Mouse (Mus musculus) gastrocnemius, postnatal 36 days (tissue): ENCODE data around the gene Brat1. TPM values are rescaled to one million over a fixed set of nuclear protein-coding genes. Genes with fewer than 3 reads are reported as not detected.

Experiments
- DNase-seq, 2 experiments: peaks; one replicate each; pipeline ENCODE4 v3.0.0; 2022
- intact Hi-C: fragments of 180-260 bp; cut with DNase I; formaldehyde crosslinking; loops from one replicate; pipeline ENCODE4 v1.15.1; 2025
- total RNA-seq, 2 experiments: library from RNA; stranded (reverse); gene quantifications; 2 replicates each; pipeline ENCODE4 v1.2.3; 2021

The Brat1 gene
- total RNA-seq, 2 experiments from 2014 or later, result 4.6 to 5.1 TPM

DNA sequence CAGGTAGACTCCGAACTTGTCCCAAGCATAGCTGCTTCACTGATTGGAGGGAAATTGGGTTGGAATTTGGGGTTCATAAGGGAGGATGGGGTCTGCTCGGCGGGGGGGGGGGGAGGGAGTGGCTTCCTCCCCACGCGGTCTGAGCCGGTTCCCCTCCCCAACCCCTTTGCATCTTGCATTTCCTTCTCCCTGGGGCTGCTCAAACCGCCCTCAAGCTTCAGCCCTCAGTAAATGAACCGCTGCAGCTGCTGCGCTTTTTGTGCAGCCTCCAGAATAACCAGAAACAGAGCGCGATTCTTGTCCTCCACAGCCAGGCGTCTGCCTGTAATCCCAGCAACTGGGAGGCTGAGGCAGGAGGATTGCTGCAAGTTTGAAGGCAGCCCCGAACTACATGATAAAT lies 31.4 kb downstream of the Brat1 start:
- intact Hi-C loops, result no loop called here
- no peak for DNase-seq

DNA sequence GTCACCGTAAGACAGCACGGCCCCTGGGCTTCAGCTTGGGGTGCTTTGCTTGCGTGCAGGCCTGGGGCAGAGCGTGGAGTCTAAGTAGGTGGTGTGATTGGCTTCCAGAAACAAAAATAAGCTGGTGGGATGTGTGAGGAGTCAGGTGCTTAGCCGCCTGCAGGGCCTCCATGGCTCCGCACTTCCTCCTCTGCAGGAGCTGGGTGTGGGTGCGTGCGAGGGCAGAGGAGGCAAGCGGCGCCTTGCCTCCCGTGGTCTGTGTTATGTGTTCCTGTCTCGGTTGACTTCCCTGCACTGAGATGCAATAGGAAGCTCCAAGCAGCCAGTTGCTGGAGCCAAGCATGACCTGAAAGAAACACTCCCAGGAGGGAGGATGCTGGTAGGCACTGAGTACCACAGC lies 35.0 kb downstream of the Brat1 start:
- intact Hi-C loops, result no loop called here
- no peak for DNase-seq

- no peak for DNase-seq
- intact Hi-C loops, result no loop called here
Observed at GRCm38 (mm10) chr5:140741040-140741439, 36.2 kb downstream of the Brat1 start.

DNA sequence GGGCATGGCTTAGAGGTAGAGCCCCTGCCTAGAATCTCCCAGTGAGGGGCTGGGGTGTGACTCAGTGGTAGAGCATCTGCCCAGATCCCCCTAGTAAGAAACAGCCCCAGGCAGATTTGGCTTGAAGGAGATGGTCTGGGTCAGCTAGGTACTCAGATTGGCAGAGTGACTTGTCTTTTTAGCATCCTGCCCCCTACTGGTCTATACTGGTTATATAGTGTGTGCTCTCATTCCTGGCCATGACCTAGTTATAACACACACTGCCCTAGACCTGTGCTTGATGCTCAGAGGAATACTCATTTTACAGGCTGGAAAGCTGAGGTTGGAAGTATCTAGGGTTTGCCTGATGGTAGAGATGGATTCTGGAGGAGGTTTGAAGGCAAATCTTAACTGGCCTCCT lies 37.1 kb downstream of the Brat1 start:
- no peak for DNase-seq
- intact Hi-C loops, result no loop called here

- no peak for DNase-seq
- intact Hi-C loops, result no loop called here
Observed at GRCm38 (mm10) chr5:140743706-140744131, 38.9 kb downstream of the Brat1 start.

DNA sequence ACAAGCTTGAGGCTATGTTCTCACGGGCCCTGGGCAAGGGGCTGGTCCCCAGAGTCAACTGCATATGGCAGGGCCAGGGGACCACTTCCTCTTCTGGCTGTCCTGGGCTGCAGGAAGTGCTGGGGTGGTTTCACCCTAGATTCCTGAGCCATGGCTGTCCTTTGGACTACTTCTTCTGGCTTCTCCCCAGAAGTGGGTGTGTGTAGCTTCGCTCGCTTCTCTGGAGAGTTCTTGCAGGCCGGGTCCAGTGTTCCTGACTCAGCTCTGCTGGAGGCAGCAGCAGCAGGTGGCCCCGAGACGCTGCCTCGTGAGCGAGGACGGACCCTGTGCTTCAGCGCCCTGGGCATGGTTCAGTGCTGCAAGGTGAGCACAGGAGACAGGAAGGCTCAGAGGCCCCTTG lies 43.6 kb downstream of the Brat1 start:
- intact Hi-C loops, result loop anchor here (5.0 kb wide), 1 partner anchor 206 kb away; no protein-coding TSS in a partner anchor

GRCm38 (mm10) chr5:140749062-140749875 lies 44.5 kb downstream of the Brat1 start:
- intact Hi-C loops, result loop anchor here (5.0 kb wide), 1 partner anchor 207 kb away; no protein-coding TSS in a partner anchor
- DNase-seq, result peak; percentile 64 to 65

More for the DNA sequence above, 43.6 kb downstream of the Brat1 start:
- DNase-seq, result no peak

- no peak for DNase-seq
- intact Hi-C loops, result no loop called here
Observed at GRCm38 (mm10) chr5:140750925-140751324, 46.1 kb downstream of the Brat1 start.

DNA sequence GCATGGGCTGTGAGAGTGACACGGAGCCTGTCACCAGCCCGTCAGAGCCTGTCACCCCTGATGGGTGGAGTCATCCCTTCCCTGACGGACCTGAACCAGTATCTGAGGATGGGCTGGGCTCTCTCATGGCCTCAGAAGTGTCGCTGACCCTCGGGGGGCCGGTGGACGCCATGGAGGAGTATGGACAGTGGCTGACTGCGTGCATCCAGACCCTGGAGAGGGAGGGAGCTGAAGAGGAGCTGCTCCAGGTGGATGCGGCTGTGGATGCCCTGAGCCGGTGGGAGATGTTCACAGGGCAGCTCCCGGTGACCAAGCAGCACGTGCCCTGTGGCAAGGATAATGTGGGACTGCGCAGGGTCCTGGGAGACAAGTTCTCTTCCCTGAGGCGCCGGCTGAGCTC lies 47.2 kb downstream of the Brat1 start:
- intact Hi-C loops, result no loop called here

DNA sequence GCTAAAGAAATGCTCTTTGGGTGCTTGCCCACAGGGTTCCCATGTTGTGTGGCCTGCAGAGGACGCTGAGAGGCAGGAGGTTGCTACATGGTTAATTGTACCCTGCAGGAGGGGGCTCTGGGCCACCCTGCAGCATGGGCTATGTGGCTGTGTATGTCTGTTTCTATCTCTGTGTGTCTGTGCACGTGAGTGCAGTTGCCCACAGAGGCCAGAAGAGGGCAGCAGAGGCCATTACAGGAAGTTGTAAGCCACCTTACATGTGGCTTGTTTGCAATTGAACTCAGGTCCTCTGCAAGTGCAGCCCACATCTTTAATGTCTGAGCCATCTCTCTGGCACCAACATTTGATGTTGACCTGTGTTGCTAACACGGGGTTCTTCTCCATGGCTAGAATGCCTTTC lies 47.8 kb downstream of the Brat1 start:
- intact Hi-C loops, result no loop called here
- no peak for DNase-seq

More for the DNA sequence above, 47.2 kb downstream of the Brat1 start:
- no peak for DNase-seq

- no peak for DNase-seq
- intact Hi-C loops, result no loop called here
Observed at GRCm38 (mm10) chr5:140753223-140753622, 48.4 kb downstream of the Brat1 start.

GRCm38 (mm10) chr5:140758864-140759263 lies 54.1 kb downstream of the Brat1 start:
- no peak for DNase-seq
- intact Hi-C loops, result no loop called here

DNA sequence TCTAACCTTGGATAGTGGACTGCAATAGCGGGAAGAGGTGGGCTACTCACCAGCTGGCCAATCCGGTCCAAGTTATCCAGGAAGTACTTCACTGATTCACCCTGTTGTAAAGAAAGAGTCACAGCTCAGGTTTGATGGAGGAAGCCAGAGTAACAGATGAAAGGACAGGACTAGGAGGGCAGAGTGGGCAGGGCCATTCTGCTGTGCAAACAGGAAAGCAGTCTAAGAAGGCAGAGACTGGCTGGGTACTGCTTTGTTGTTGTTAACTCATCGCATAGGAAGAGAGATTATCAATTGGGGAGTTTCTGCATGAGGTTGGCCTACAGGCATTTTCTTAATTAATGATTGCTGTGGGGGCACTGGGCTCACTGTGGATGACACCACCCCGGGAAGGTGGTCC lies 57.7 kb downstream of the Brat1 start:
- intact Hi-C loops, result no loop called here
- DNase-seq, result no peak

DNA sequence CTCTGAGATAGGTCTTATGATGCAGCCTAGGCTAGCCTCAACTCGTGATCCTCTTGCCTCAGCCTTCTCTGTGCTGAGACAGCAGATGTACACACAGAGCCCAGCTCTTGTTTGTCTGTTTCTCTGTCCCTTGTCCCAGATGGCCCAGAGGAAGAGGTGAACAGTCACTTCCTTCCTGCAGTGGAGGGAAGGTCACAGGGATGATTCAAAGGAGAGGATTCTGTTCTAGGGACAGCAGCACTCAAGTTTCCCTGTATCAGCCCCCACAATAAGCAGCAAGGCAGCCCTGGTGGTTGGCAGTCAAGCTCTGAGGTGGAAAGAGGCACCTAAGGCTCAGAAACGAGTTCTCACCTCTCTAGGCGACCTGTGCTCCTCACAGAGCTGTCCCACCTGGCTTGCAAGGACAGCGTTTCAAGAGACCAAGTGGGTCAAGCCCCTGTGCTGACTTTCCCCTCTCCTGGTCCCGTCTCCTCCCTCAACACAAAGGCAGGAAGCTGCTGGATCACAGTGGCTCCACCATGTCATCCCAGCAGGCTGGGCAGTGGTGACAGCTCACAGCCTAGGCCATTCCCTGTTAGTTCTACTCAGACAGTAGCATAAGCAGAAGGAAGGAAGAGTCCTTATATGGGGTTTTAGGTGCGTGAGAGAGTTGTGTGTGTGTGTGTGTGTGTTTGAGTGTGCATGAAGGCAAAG lies 60.3 kb downstream of the Brat1 start:
- no peak for DNase-seq
- intact Hi-C loops, result no loop called here

DNA sequence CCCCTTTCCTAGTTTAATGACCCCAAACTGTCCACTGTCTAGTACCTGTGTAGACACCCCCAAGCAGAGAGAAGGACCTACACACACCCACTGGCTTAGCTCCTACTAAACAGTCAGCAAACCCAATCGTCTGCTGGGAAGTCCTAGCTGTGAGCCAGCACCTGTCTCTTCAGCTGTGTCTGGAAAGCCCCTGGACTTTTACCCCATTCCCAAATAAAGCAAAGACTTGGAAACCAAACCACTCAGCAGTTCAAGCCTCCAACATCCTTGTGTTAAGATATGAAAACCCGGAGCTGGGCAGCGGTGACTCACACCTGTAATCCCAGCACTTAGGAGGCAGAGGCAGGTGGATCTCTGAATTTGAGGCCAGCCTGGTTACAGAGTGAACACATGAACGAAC lies 61.8 kb downstream of the Brat1 start:
- intact Hi-C loops, result no loop called here
- no peak for DNase-seq

DNA sequence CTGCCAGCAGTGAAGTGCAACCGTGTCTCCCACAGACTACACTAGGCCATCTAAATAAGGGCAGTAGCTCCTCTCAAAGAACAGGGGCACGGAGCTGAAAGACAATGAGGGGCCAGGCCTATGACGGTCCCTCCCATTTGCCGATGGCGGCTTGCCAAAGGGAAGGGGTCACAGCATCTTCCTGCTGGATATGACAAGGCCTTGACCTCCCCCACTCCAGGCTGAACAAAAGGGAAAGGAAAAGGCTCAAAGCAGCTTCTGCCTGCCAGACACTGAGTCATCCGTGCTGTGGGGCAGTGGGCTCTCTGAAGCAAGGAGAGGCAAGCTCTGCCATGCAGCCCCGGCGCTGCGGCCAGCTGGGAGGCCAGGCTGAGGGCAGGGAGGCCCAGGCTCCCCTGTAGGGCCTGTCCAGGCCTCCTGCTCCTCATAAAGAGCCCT lies 62.9 kb downstream of the Brat1 start:
- intact Hi-C loops, result no loop called here
- DNase-seq, result peak; percentile 52 to 68

GRCm38 (mm10) chr5:140768333-140768732 lies 63.5 kb downstream of the Brat1 start:
- intact Hi-C loops, result no loop called here
- no peak for DNase-seq

Other genes starting within 250 kb of the Brat1 start
- 1 to 10 TPM; 4.1 to 5.6 TPM for gene Chst12, start 199.5 kb upstream of the Brat1 start, total RNA-seq
- not detected for gene Grifin, start 139.9 kb upstream of the Brat1 start, total RNA-seq
- 1 to 10 TPM; 3.5 to 3.8 TPM for gene Lfng, start 97.7 kb upstream of the Brat1 start, total RNA-seq
- 1 to 10 TPM; 4.6 to 5.2 TPM for gene Ttyh3, start 56.0 kb upstream of the Brat1 start, total RNA-seq
- gene Iqce, start 2.6 kb upstream of the Brat1 start, total RNA-seq, result 1 to 10 TPM; 2.6 to 3.1 TPM
- under 1 TPM; 0.22 to 0.38 TPM for gene Amz1, start 19.1 kb downstream of the Brat1 start, total RNA-seq
- 10 to 100 TPM; 23.1 to 26.4 TPM for gene Gna12, start 125.4 kb downstream of the Brat1 start, total RNA-seq